ENCODE assay signal across 24 mouse cellular contexts in the genomic region with DNA sequence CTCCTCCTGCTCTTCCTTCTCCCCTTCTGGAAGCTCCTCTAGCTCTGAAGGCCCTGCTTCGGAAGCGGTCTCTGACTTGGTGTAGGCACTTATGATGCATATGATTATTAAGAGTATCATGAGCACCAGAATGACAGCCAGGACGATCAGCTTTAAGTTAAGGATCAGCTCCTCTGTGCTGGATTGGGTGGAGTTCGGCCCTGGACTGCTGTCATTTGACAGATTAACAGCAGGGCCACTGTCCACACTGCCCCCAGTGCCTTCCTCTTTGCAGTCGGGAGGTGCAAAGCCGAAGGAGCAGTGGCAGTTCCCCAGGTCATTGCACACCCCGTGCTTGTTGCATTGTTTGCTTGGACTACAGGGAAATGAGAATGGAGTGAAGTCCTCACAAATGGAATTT. TPM values are rescaled to one million over a fixed set of nuclear protein-coding genes. Genes with fewer than 3 reads are reported as not detected.
DNase-seq lines count a peak whose midpoint lies in the region; ATAC-seq and TF ChIP-seq lines count a peak whose summit lies in the region.
"Had no signal": no experiment of that assay in that cellular context is flagged by ENCODE, and none has a peak within 500 bp of the region (broad histone marks: within the 10 kb centered on the region; RNA-seq: fewer than 3 reads in every experiment).

No protein-coding gene starts in this region.

- no peak for TF ChIP-seq EP300 in MEL (IDR thresholded peaks at IDR 0.05; ENCODE audit: low read depth in 1 of 2, low read length in 2 of 2)

- H3K4me1 ChIP-seq in MEL (ENCODE audit: control insufficient read depth in 1 of 2, insufficient read depth in 2 of 2, low read length in 2 of 2): peaks cover 0 to 15% of the 10 kb centered on the region in 2 experiments; a peak in 2 of 4 replicates
- H3K4me1 ChIP-seq in liver, embryonic 15.5 days (replicated peaks): peaks cover 9% of the 10 kb centered on the region
- no peaks in the 10 kb centered on the region for H3K4me1 ChIP-seq in hindbrain, postnatal 0 days (ENCODE audit: insufficient read depth, low read length)
- H3K4me1 ChIP-seq: heart, embryonic 13.5 days; hindbrain, embryonic 15.5 days; kidney, embryonic 15.5 days; limb, embryonic 13.5 days; lung, embryonic 15.5 days had no signal

- H3K27ac ChIP-seq in MEL (ENCODE audit: control insufficient read depth, low read depth, low read length): no peak overlapping the region
- H3K27ac ChIP-seq in liver, embryonic 15.5 days (replicated peaks): no peak overlapping the region
- H3K27ac ChIP-seq in hindbrain, postnatal 0 days: no peak overlapping the region
- H3K27ac ChIP-seq: heart, embryonic 13.5 days; hindbrain, embryonic 15.5 days; kidney, embryonic 15.5 days; limb, embryonic 13.5 days; lung, embryonic 15.5 days had no signal

- H3K9ac ChIP-seq in MEL (ENCODE audit: control insufficient read depth, low read depth, low read length, poor library complexity, severe bottlenecking): peak overlapping the region; percentile 64
- no peak overlapping the region for H3K9ac ChIP-seq in liver, embryonic 15.5 days
- H3K9ac ChIP-seq in hindbrain, postnatal 0 days (replicated peaks; ENCODE audit: low read length): no peak overlapping the region
- H3K9ac ChIP-seq: heart, embryonic 13.5 days; hindbrain, embryonic 15.5 days; kidney, embryonic 15.5 days; limb, embryonic 13.5 days; lung, embryonic 15.5 days had no signal

- DNase-seq in MEL (ENCODE audit: low read depth, low spot score) (peak; percentile 56), MN1 (ENCODE audit: low spot score) (no peak)
- no peak for DNase-seq in adrenal gland, postnatal 25 days
- DNase-seq in hindbrain, postnatal 0 days (ENCODE audit: low spot score): no peak
- DNase-seq: B cell, adult 2 months; cerebellum, postnatal 14 days; heart, adult 11 months; heart, postnatal 36 days; kidney, postnatal 4 days; thymus, postnatal 25 days had no signal

- peak overlapping the region; percentile 50 for H3K4me2 ChIP-seq in liver, embryonic 15.5 days
- H3K4me2 ChIP-seq in hindbrain, postnatal 0 days (ENCODE audit: low read depth, low read length): no peak overlapping the region
- H3K4me2 ChIP-seq: heart, embryonic 13.5 days; hindbrain, embryonic 15.5 days; kidney, embryonic 15.5 days; limb, embryonic 13.5 days; lung, embryonic 15.5 days had no signal

- H3K36me3 ChIP-seq in MEL (ENCODE audit: control insufficient read depth in 1 of 2, insufficient read depth in 2 of 2, low read length in 2 of 2): no peaks in the 10 kb centered on the region
- no peaks in the 10 kb centered on the region for H3K36me3 ChIP-seq in liver, embryonic 15.5 days (replicated peaks)
- no peaks in the 10 kb centered on the region for H3K36me3 ChIP-seq in hindbrain, postnatal 0 days (ENCODE audit: insufficient read depth, low read length)
- H3K36me3 ChIP-seq: heart, embryonic 13.5 days; hindbrain, embryonic 15.5 days; kidney, embryonic 15.5 days; limb, embryonic 13.5 days; lung, embryonic 15.5 days had no signal

- no peak for TF ChIP-seq RAD21 in MEL (IDR thresholded peaks at IDR 0.05; ENCODE audit: low read depth, low read length)

- TF ChIP-seq CTCF in MEL (IDR thresholded peaks at IDR 0.05 in 2 of 3, conservative IDR thresholded peaks at IDR 0.05 in 1 of 3; ENCODE audit: control insufficient read depth in 1 of 3, insufficient read depth in 1 of 3, low read depth in 2 of 3, low read length in 3 of 3, poor library complexity in 1 of 3, severe bottlenecking in 1 of 3): no peak
- no peak for TF ChIP-seq CTCF in hindbrain, postnatal 0 days (IDR thresholded peaks at IDR 0.05; ENCODE audit: low read depth)

- no peaks in the 10 kb centered on the region for H3K79me2 ChIP-seq in MEL (ENCODE audit: control insufficient read depth, insufficient read depth, low read length, poor library complexity)

- H3K9me3 ChIP-seq in MEL (replicated peaks; ENCODE audit: insufficient read depth, low read length): no peaks in the 10 kb centered on the region
- H3K9me3 ChIP-seq in liver, embryonic 15.5 days (replicated peaks): no peaks in the 10 kb centered on the region
- H3K9me3 ChIP-seq in hindbrain, postnatal 0 days (ENCODE audit: low read length): no peaks in the 10 kb centered on the region
- H3K9me3 ChIP-seq: heart, embryonic 13.5 days; hindbrain, embryonic 15.5 days; kidney, embryonic 15.5 days; limb, embryonic 13.5 days; lung, embryonic 15.5 days had no signal

- ATAC-seq in erythroid progenitor cell, adult 5-6 weeks (replicated peaks; ENCODE audit: low FRiP score, poor library complexity, severe bottlenecking): 0 out of 2 replicates have a peak, but pooled peaks have one; percentile 35
- peak; percentile 34; the same call in 1 of the 2 replicates for ATAC-seq in liver, embryonic 15.5 days (ENCODE audit: insufficient read depth)
- peak; percentile 64 for ATAC-seq in megakaryocyte-erythroid progenitor cell, adult 5-6 weeks (replicated peaks; ENCODE audit: low FRiP score, low TSS enrichment, poor library complexity, severe bottlenecking)
- no peak for ATAC-seq in hindbrain, postnatal 0 days
- ATAC-seq: intestine, embryonic 16.5 days had no signal

- TF ChIP-seq POLR2A in MEL (IDR thresholded peaks at IDR 0.05; ENCODE audit: control insufficient read depth in 1 of 2, insufficient read depth in 1 of 2, low read depth in 1 of 2, low read length in 2 of 2, poor library complexity in 1 of 2): no peak

- WGBS in liver, embryonic 15.5 days (ENCODE audit: insufficient replicate concordance): 19% methylated on average over 7 of the region's 7 CpGs
- 72% methylated on average over 7 of the region's 7 CpGs for WGBS in hindbrain, postnatal 0 days

- H3K4me3 ChIP-seq in MEL (ENCODE audit: control insufficient read depth in 1 of 2, insufficient read depth in 1 of 2, low read depth in 2 of 2, low read length in 2 of 2): peak overlapping the region; percentile 57 to 65
- H3K4me3 ChIP-seq in liver, embryonic 15.5 days (replicated peaks): no peak overlapping the region
- H3K4me3 ChIP-seq in hindbrain, postnatal 0 days (ENCODE audit: low read length): no peak overlapping the region
- H3K4me3 ChIP-seq: heart, embryonic 13.5 days; hindbrain, embryonic 15.5 days; kidney, embryonic 15.5 days; limb, embryonic 13.5 days; lung, embryonic 15.5 days had no signal

- H3K27me3 ChIP-seq in MEL (ENCODE audit: control insufficient read depth in 1 of 2, insufficient read depth in 2 of 2, low read length in 2 of 2): no peaks in the 10 kb centered on the region
- 0 out of 2 replicates have a peak, but pooled peaks cover 3% of the 10 kb centered on the region for H3K27me3 ChIP-seq in liver, embryonic 15.5 days
- H3K27me3 ChIP-seq in hindbrain, postnatal 0 days (ENCODE audit: insufficient read depth, low read length): no peaks in the 10 kb centered on the region
- H3K27me3 ChIP-seq: hindbrain, embryonic 15.5 days; kidney, embryonic 15.5 days; limb, embryonic 13.5 days; lung, embryonic 15.5 days had no signal

RNA-seq across cellular contexts. Expression of a gene that starts 2.5 kb away (rescaled TPM):
- not detected in 2 replicates for total RNA-seq in MEL (2012; rRNA removed)
- polyA plus RNA-seq in MEL (2012; ENCODE audit: insufficient read depth in 1 of 2, insufficient read length in 2 of 2, low read depth in 1 of 2, low replicate concordance in 2 of 2, missing spikeins in 1 of 2): under 1 TPM in 1 of 2 experiments, not detected in 1; 0.06 TPM
- total RNA-seq in erythroid progenitor cell, adult 5-6 weeks (2015; ENCODE audit: low replicate concordance): not detected in 2 replicates
- not detected in 2 replicates for total RNA-seq in erythroid progenitor cell, adult 5-6 weeks (2017; ENCODE audit: low replicate concordance)
- not detected in 2 replicates for polyA plus RNA-seq in liver, embryonic 15.5 days (2015; fragmentation: Nextera tagmentation; extraction: Ambion mirVana)
- total RNA-seq in megakaryocyte-erythroid progenitor cell, adult 5-6 weeks (2014; fragmentation: Nextera tagmentation): 0.39 TPM in 1 of 2 replicates, not detected in the other
- not detected in 2 replicates for total RNA-seq in megakaryocyte-erythroid progenitor cell, adult 5-6 weeks (2017)
- total RNA-seq in adrenal gland, postnatal 25 days (2021): not detected in 2 replicates
- not detected in 2 replicates for total RNA-seq in hindbrain, postnatal 0 days (2014; rRNA removed)
- not detected in 2 replicates for polyA plus RNA-seq in hindbrain, postnatal 0 days (2015; fragmentation: Nextera tagmentation; extraction: Ambion mirVana)
- total RNA-seq: adrenal gland, adult 18-20 months; gastrocnemius, adult 8-10 months; heart, postnatal 36 days; midbrain, postnatal 0 days had no signal
- polyA plus RNA-seq: intestine, embryonic 16.5 days; limb, embryonic 13.5 days; lung, embryonic 15.5 days; midbrain, postnatal 0 days had no signal

RNA-seq across cellular contexts. Expression of a gene that starts 44.6 kb away (rescaled TPM):
- total RNA-seq in MEL (2012; rRNA removed): 0.92 and 1.9 TPM in 2 replicates
- polyA plus RNA-seq in MEL (2012; ENCODE audit: insufficient read depth in 1 of 2, insufficient read length in 2 of 2, low read depth in 1 of 2, low replicate concordance in 2 of 2, missing spikeins in 1 of 2): 1 to 10 TPM in 1 of 2 experiments, not detected in 1; 1.0 TPM
- total RNA-seq in erythroid progenitor cell, adult 5-6 weeks (2015; ENCODE audit: low replicate concordance): 2.9 and 3.2 TPM in 2 replicates
- total RNA-seq in erythroid progenitor cell, adult 5-6 weeks (2017; ENCODE audit: low replicate concordance): 2.2 and 3.7 TPM in 2 replicates
- polyA plus RNA-seq in liver, embryonic 15.5 days (2015; fragmentation: Nextera tagmentation; extraction: Ambion mirVana): 0.21 and 0.41 TPM in 2 replicates
- 1.4 and 3.0 TPM in 2 replicates for total RNA-seq in megakaryocyte-erythroid progenitor cell, adult 5-6 weeks (2014; fragmentation: Nextera tagmentation)
- 2.9 and 5.0 TPM in 2 replicates for total RNA-seq in megakaryocyte-erythroid progenitor cell, adult 5-6 weeks (2017)
- total RNA-seq in adrenal gland, postnatal 25 days (2021): 6.4 and 7.9 TPM in 2 replicates
- total RNA-seq in hindbrain, postnatal 0 days (2014; rRNA removed): 8.5 and 14.4 TPM in 2 replicates
- 1.3 and 1.4 TPM in 2 replicates for polyA plus RNA-seq in hindbrain, postnatal 0 days (2015; fragmentation: Nextera tagmentation; extraction: Ambion mirVana)

RNA-seq across cellular contexts. Expression of a gene that starts 44.6 kb away (rescaled TPM):
- total RNA-seq in MEL (2012; rRNA removed): 0.20 TPM in 1 of 2 replicates, not detected in the other
- not detected for polyA plus RNA-seq in MEL (2012; ENCODE audit: insufficient read depth in 1 of 2, insufficient read length in 2 of 2, low read depth in 1 of 2, low replicate concordance in 2 of 2, missing spikeins in 1 of 2)
- total RNA-seq in erythroid progenitor cell, adult 5-6 weeks (2015; ENCODE audit: low replicate concordance): not detected in 2 replicates
- total RNA-seq in erythroid progenitor cell, adult 5-6 weeks (2017; ENCODE audit: low replicate concordance): 0.08 TPM in 1 of 2 replicates, not detected in the other
- not detected in 2 replicates for polyA plus RNA-seq in liver, embryonic 15.5 days (2015; fragmentation: Nextera tagmentation; extraction: Ambion mirVana)
- total RNA-seq in megakaryocyte-erythroid progenitor cell, adult 5-6 weeks (2014; fragmentation: Nextera tagmentation): not detected in 2 replicates
- not detected in 2 replicates for total RNA-seq in megakaryocyte-erythroid progenitor cell, adult 5-6 weeks (2017)
- total RNA-seq in adrenal gland, postnatal 25 days (2021): not detected in 2 replicates
- total RNA-seq in hindbrain, postnatal 0 days (2014; rRNA removed): not detected in 2 replicates
- polyA plus RNA-seq in hindbrain, postnatal 0 days (2015; fragmentation: Nextera tagmentation; extraction: Ambion mirVana): not detected in 2 replicates
- total RNA-seq: heart, postnatal 36 days; layer of hippocampus, postnatal 14 days; midbrain, postnatal 0 days had no signal
- polyA plus RNA-seq: forebrain, embryonic 11.5 days; heart, embryonic 13.5 days; hindbrain, embryonic 15.5 days; intestine, embryonic 16.5 days; kidney, embryonic 15.5 days; limb, embryonic 13.5 days; lung, embryonic 15.5 days; midbrain, postnatal 0 days had no signal

RNA-seq across cellular contexts. Expression of a gene that starts 45.0 kb away (rescaled TPM):
- total RNA-seq in MEL (2012; rRNA removed): 49.6 and 66.3 TPM in 2 replicates
- 10 to 100 TPM in 1 of 2 experiments, not detected in 1; 74.8 TPM for polyA plus RNA-seq in MEL (2012; ENCODE audit: insufficient read depth in 1 of 2, insufficient read length in 2 of 2, low read depth in 1 of 2, low replicate concordance in 2 of 2, missing spikeins in 1 of 2)
- total RNA-seq in erythroid progenitor cell, adult 5-6 weeks (2015; ENCODE audit: low replicate concordance): 117 and 163 TPM in 2 replicates
- total RNA-seq in erythroid progenitor cell, adult 5-6 weeks (2017; ENCODE audit: low replicate concordance): 88.9 and 113 TPM in 2 replicates
- 22.9 and 30.0 TPM in 2 replicates for polyA plus RNA-seq in liver, embryonic 15.5 days (2015; fragmentation: Nextera tagmentation; extraction: Ambion mirVana)
- total RNA-seq in megakaryocyte-erythroid progenitor cell, adult 5-6 weeks (2014; fragmentation: Nextera tagmentation): 135 and 143 TPM in 2 replicates
- total RNA-seq in megakaryocyte-erythroid progenitor cell, adult 5-6 weeks (2017): 120 and 186 TPM in 2 replicates
- 72.2 and 105 TPM in 2 replicates for total RNA-seq in adrenal gland, postnatal 25 days (2021)
- total RNA-seq in hindbrain, postnatal 0 days (2014; rRNA removed): 51.0 and 57.6 TPM in 2 replicates
- 43.1 and 46.1 TPM in 2 replicates for polyA plus RNA-seq in hindbrain, postnatal 0 days (2015; fragmentation: Nextera tagmentation; extraction: Ambion mirVana)

RNA-seq across cellular contexts. Expression of a gene that starts 48.4 kb away (rescaled TPM):
- total RNA-seq in MEL (2012; rRNA removed): 159 and 167 TPM in 2 replicates
- 100 to 1,000 TPM in 1 of 2 experiments, not detected in 1; 244 TPM for polyA plus RNA-seq in MEL (2012; ENCODE audit: insufficient read depth in 1 of 2, insufficient read length in 2 of 2, low read depth in 1 of 2, low replicate concordance in 2 of 2, missing spikeins in 1 of 2)
- total RNA-seq in erythroid progenitor cell, adult 5-6 weeks (2015; ENCODE audit: low replicate concordance): 37.1 and 50.3 TPM in 2 replicates
- 118 and 141 TPM in 2 replicates for total RNA-seq in erythroid progenitor cell, adult 5-6 weeks (2017; ENCODE audit: low replicate concordance)
- polyA plus RNA-seq in liver, embryonic 15.5 days (2015; fragmentation: Nextera tagmentation; extraction: Ambion mirVana): 87.0 and 94.4 TPM in 2 replicates
- total RNA-seq in megakaryocyte-erythroid progenitor cell, adult 5-6 weeks (2014; fragmentation: Nextera tagmentation): 191 and 257 TPM in 2 replicates
- total RNA-seq in megakaryocyte-erythroid progenitor cell, adult 5-6 weeks (2017): 422 and 491 TPM in 2 replicates
- 96.8 and 103 TPM in 2 replicates for total RNA-seq in adrenal gland, postnatal 25 days (2021)
- 37.1 and 55.9 TPM in 2 replicates for total RNA-seq in hindbrain, postnatal 0 days (2014; rRNA removed)
- 192 and 196 TPM in 2 replicates for polyA plus RNA-seq in hindbrain, postnatal 0 days (2015; fragmentation: Nextera tagmentation; extraction: Ambion mirVana)

Comparison
In these comparisons a context has a peak if more than half of its experiments do, and no peak if none do; other contexts are left out.
1. H3K4me3 ChIP-seq: peak in MEL (2 of 2); none in liver, embryonic 15.5 days (single experiment) and hindbrain, postnatal 0 days (single experiment).